8 mouse cellular contexts compared by ENCODE assay signal in genomic region chr1:92316191-92316723, GRCm38 (mm10).
DNase-seq lines count a peak whose midpoint lies in the region; ATAC-seq and TF ChIP-seq lines count a peak whose summit lies in the region.
"Had no signal": no experiment of that assay in that cellular context is flagged by ENCODE, and none has a peak within 500 bp of the region (broad histone marks: within the 10 kb centered on the region; RNA-seq: fewer than 3 reads in every experiment).

No protein-coding gene starts in this region.

- H3K4me3 ChIP-seq in neural tube, embryonic 12.5 days = no peak overlapping the region
- no peak overlapping the region for H3K4me3 ChIP-seq in forebrain, postnatal 0 days (ENCODE audit: low read depth, low read length)
- no peak overlapping the region for H3K4me3 ChIP-seq in liver, embryonic 14.5 days (ENCODE audit: insufficient read depth in 1 of 2, low read depth in 2 of 2, low read length in 2 of 2)
- H3K4me3 ChIP-seq: layer of hippocampus, adult 2 months had no signal

- H3K9me3 ChIP-seq in neural tube, embryonic 12.5 days = no peaks in the 10 kb centered on the region
- no peaks in the 10 kb centered on the region for H3K9me3 ChIP-seq in forebrain, postnatal 0 days (ENCODE audit: low read length)
- no peaks in the 10 kb centered on the region for H3K9me3 ChIP-seq in liver, embryonic 14.5 days (ENCODE audit: control insufficient read depth, low read length)

- H3K9ac ChIP-seq in neural tube, embryonic 12.5 days = no peak overlapping the region
- no peak overlapping the region for H3K9ac ChIP-seq in forebrain, postnatal 0 days
- no peak overlapping the region for H3K9ac ChIP-seq in liver, embryonic 14.5 days (replicated peaks)

- no peak overlapping the region for H3K27ac ChIP-seq in neural tube, embryonic 12.5 days
- H3K27ac ChIP-seq in forebrain, postnatal 0 days (ENCODE audit: low read depth, low read length) = no peak overlapping the region
- no peak overlapping the region for H3K27ac ChIP-seq in liver, embryonic 14.5 days
- H3K27ac ChIP-seq: layer of hippocampus, adult 2 months had no signal

- H3K36me3 ChIP-seq in neural tube, embryonic 12.5 days = no peaks in the 10 kb centered on the region
- H3K36me3 ChIP-seq in forebrain, postnatal 0 days (ENCODE audit: insufficient read depth) = no peaks in the 10 kb centered on the region
- H3K36me3 ChIP-seq in liver, embryonic 14.5 days (replicated peaks; ENCODE audit: control insufficient read depth, insufficient read depth, low read depth) = no peaks in the 10 kb centered on the region

- no peak for TF ChIP-seq CTCF in forebrain, postnatal 0 days (IDR thresholded peaks at IDR 0.05; ENCODE audit: low read depth)
- no peak for TF ChIP-seq CTCF in liver, embryonic 14.5 days (IDR thresholded peaks at IDR 0.05; ENCODE audit: low read depth)

- H3K4me1 ChIP-seq in neural tube, embryonic 12.5 days = peaks cover 12% of the 10 kb centered on the region; the same call in 1 of the 2 replicates
- no peaks in the 10 kb centered on the region for H3K4me1 ChIP-seq in forebrain, postnatal 0 days (ENCODE audit: insufficient read depth)
- 0 out of 4 replicates have a peak, but pooled peaks cover 0 to 2% of the 10 kb centered on the region in 2 experiments for H3K4me1 ChIP-seq in liver, embryonic 14.5 days (replicated peaks; ENCODE audit: control insufficient read depth in 2 of 2, insufficient read depth in 2 of 2, low read length in 1 of 2)

- DNase-seq in neural tube, embryonic 10.5 days (ENCODE audit: extremely low spot score, low spot score) = no peak
- DNase-seq in forebrain, postnatal 0 days = peak; percentile 46
- DNase-seq in liver, embryonic 14.5 days (ENCODE audit: low read depth in 3 of 3, low spot score in 3 of 3) = no peak
- no peak for DNase-seq in right cerebral cortex, postnatal 4 days
- no peak for DNase-seq in right cerebral cortex, adult 2 months (ENCODE audit: low spot score in 2 of 2)
- DNase-seq in MN1 (ENCODE audit: low spot score) = no peak

- 0 out of 2 replicates have a peak overlapping the region, but pooled peaks have one; percentile 32 for H3K4me2 ChIP-seq in neural tube, embryonic 12.5 days (replicated peaks)
- no peak overlapping the region for H3K4me2 ChIP-seq in forebrain, postnatal 0 days (ENCODE audit: low read depth)
- no peak overlapping the region for H3K4me2 ChIP-seq in liver, embryonic 14.5 days (ENCODE audit: low read depth)

- 0 out of 2 replicates have a peak, but pooled peaks have one; percentile 37 for ATAC-seq in neural tube, embryonic 12.5 days (ENCODE audit: low FRiP score, low read depth)
- ATAC-seq in forebrain, postnatal 0 days = peak; percentile 87
- peak; percentile 52; the same call in 1 of the 2 replicates for ATAC-seq in liver, embryonic 14.5 days (ENCODE audit: insufficient read depth)

- WGBS in neural tube, embryonic 12.5 days = 25% methylated on average over 10 of the region's 10 CpGs
- WGBS in forebrain, postnatal 0 days = 26% methylated on average over 10 of the region's 10 CpGs
- WGBS in liver, embryonic 14.5 days (ENCODE audit: insufficient replicate concordance) = 13% methylated on average over 10 of the region's 10 CpGs

- H3K27me3 ChIP-seq in neural tube, embryonic 12.5 days (replicated peaks) = no peaks in the 10 kb centered on the region
- no peaks in the 10 kb centered on the region for H3K27me3 ChIP-seq in forebrain, postnatal 0 days (ENCODE audit: insufficient read depth, low read length)
- no peaks in the 10 kb centered on the region for H3K27me3 ChIP-seq in liver, embryonic 14.5 days (ENCODE audit: control insufficient read depth, insufficient read depth, low read length)

- TF ChIP-seq EP300 in liver, embryonic 14.5 days (IDR thresholded peaks at IDR 0.05; ENCODE audit: low read depth) = no peak

Comparison
In these comparisons a context has a peak if more than half of its experiments do, and no peak if none do; other contexts are left out.
1. ATAC-seq: peak in every context shown above with its lines; median percentile 87 in forebrain, postnatal 0 days; 52 in liver, embryonic 14.5 days; 37 in neural tube, embryonic 12.5 days.